Mouse (Mus musculus): ENCODE results near the gene Shh.

Shh gene

GRCm38 (mm10) chr5:28459456-28460225 is 7.4 kb downstream of the Shh start:
- no peak for DNase-seq (ENCODE audit: low read depth, low spot score)

- DNase-seq (ENCODE audit: low read depth, low spot score): no peak
Observed at GRCm38 (mm10) chr5:28458821-28459240, 8.2 kb downstream of the Shh start.

GRCm38 (mm10) chr5:28457921-28458641 is 9.0 kb downstream of the Shh start:
- DNase-seq (ENCODE audit: low read depth, low spot score): no peak

GRCm38 (mm10) chr5:28456366-28456765 is 10.7 kb downstream of the Shh start:
- DNase-seq (ENCODE audit: low read depth, low spot score): no peak

GRCm38 (mm10) chr5:28455721-28456120 is 11.3 kb downstream of the Shh start:
- no peak for DNase-seq (ENCODE audit: low read depth, low spot score)

GRCm38 (mm10) chr5:28454546-28454945 is 12.5 kb downstream of the Shh start:
- no peak for DNase-seq (ENCODE audit: low read depth, low spot score)

- no peak for DNase-seq (ENCODE audit: low read depth, low spot score)
Observed at GRCm38 (mm10) chr5:28453523-28453922, 13.5 kb downstream of the Shh start.

GRCm38 (mm10) chr5:28453086-28453485 is 14.0 kb downstream of the Shh start:
- no peak for DNase-seq (ENCODE audit: low read depth, low spot score)

- peak; percentile 81 for DNase-seq (ENCODE audit: low read depth, low spot score)
Observed at GRCm38 (mm10) chr5:28451053-28451638, 15.9 kb downstream of the Shh start.

GRCm38 (mm10) chr5:28450126-28450890 is 16.7 kb downstream of the Shh start:
- DNase-seq (ENCODE audit: low read depth, low spot score): no peak

- no peak for DNase-seq (ENCODE audit: low read depth, low spot score)
Observed at GRCm38 (mm10) chr5:28425926-28426325, 41.1 kb downstream of the Shh start.

GRCm38 (mm10) chr5:28423781-28424180 is 43.3 kb downstream of the Shh start:
- no peak for DNase-seq (ENCODE audit: low read depth, low spot score)

GRCm38 (mm10) chr5:28419640-28420265 is 47.3 kb downstream of the Shh start:
- DNase-seq (ENCODE audit: low read depth, low spot score): no peak

- DNase-seq (ENCODE audit: low read depth, low spot score): no peak
Observed at GRCm38 (mm10) chr5:28418734-28419133, 48.3 kb downstream of the Shh start.

- DNase-seq (ENCODE audit: low read depth, low spot score): no peak
Observed at GRCm38 (mm10) chr5:28416029-28416428, 51.0 kb downstream of the Shh start.

GRCm38 (mm10) chr5:28414076-28414475 is 53.0 kb downstream of the Shh start:
- DNase-seq (ENCODE audit: low read depth, low spot score): no peak

- DNase-seq (ENCODE audit: low read depth, low spot score): no peak
Observed at GRCm38 (mm10) chr5:28413533-28413932, 53.5 kb downstream of the Shh start.

- DNase-seq (ENCODE audit: low read depth, low spot score): no peak
Observed at GRCm38 (mm10) chr5:28412006-28412685, 54.9 kb downstream of the Shh start.
